Mouse (Mus musculus): ENCODE measurements at regions not wholly inside any gene's neighbourhood (a gene's known extent, or its start where the extent isn't known, plus 50 kb on each side); places are given as distances from the start of the nearest gene placed in this dataset.
A peak's percentile ranks its signal among the peaks of the same experiment; 100 is the strongest.

GRCm38 (mm10) chr11:113016801-113017715, 235.0 kb downstream of the Sox9 start:
- peak; percentile 53 to 77 for DNase-seq (ENCODE audit: low spot score in 2 of 2)

GRCm38 (mm10) chr11:113021533-113021932, 239.5 kb downstream of the Sox9 start:
- no peak for DNase-seq (ENCODE audit: low spot score in 2 of 2)

- peak in 1 of 2 experiments; percentile 29 for DNase-seq (ENCODE audit: low spot score in 2 of 2)
Observed at GRCm38 (mm10) chr11:113026994-113027393, 245.0 kb downstream of the Sox9 start.

GRCm38 (mm10) chr11:113028235-113028919, 246.4 kb downstream of the Sox9 start:
- DNase-seq (ENCODE audit: low spot score in 2 of 2) = no peak

GRCm38 (mm10) chr11:113031405-113031804, 249.4 kb downstream of the Sox9 start:
- no peak for DNase-seq (ENCODE audit: low spot score in 2 of 2)

GRCm38 (mm10) chr11:113032487-113033228, 250.6 kb downstream of the Sox9 start:
- no peak for DNase-seq (ENCODE audit: low spot score in 2 of 2)

- no peak for DNase-seq (ENCODE audit: low spot score in 2 of 2)
Observed at GRCm38 (mm10) chr11:113034911-113035310, 252.9 kb downstream of the Sox9 start.

GRCm38 (mm10) chr11:113037736-113038135, 255.7 kb downstream of the Sox9 start:
- no peak for DNase-seq (ENCODE audit: low spot score in 2 of 2)

- DNase-seq (ENCODE audit: low spot score in 2 of 2) = no peak
Observed at GRCm38 (mm10) chr11:113042710-113043109, 260.7 kb downstream of the Sox9 start.

- DNase-seq (ENCODE audit: low spot score in 2 of 2) = peak; percentile 72 to 86
Observed at GRCm38 (mm10) chr11:113046200-113047051, 264.4 kb downstream of the Sox9 start.

GRCm38 (mm10) chr11:113048158-113048557, 266.1 kb downstream of the Sox9 start:
- DNase-seq (ENCODE audit: low spot score in 2 of 2) = peak in 1 of 2 experiments; percentile 33

- no peak for DNase-seq (ENCODE audit: low spot score in 2 of 2)
Observed at GRCm38 (mm10) chr11:113049593-113049992, 267.6 kb downstream of the Sox9 start.

GRCm38 (mm10) chr11:113052536-113052935, 270.5 kb downstream of the Sox9 start:
- DNase-seq (ENCODE audit: low spot score in 2 of 2) = no peak

GRCm38 (mm10) chr11:113056042-113056632, 274.1 kb downstream of the Sox9 start:
- no peak for DNase-seq (ENCODE audit: low spot score in 2 of 2)

- DNase-seq (ENCODE audit: low spot score in 2 of 2) = peak; percentile 55 to 61
Observed at GRCm38 (mm10) chr11:113056824-113057223, 274.8 kb downstream of the Sox9 start.

- DNase-seq (ENCODE audit: low spot score in 2 of 2) = no peak
Observed at GRCm38 (mm10) chr11:113070365-113070764, 288.3 kb downstream of the Sox9 start.

- no peak for DNase-seq (ENCODE audit: low spot score in 2 of 2)
Observed at GRCm38 (mm10) chr11:113071942-113072341, 289.9 kb downstream of the Sox9 start.

- DNase-seq (ENCODE audit: low spot score in 2 of 2) = no peak
Observed at GRCm38 (mm10) chr11:113074328-113074727, 292.3 kb downstream of the Sox9 start.

GRCm38 (mm10) chr11:113076371-113076770, 294.3 kb downstream of the Sox9 start:
- DNase-seq (ENCODE audit: low spot score in 2 of 2) = no peak

GRCm38 (mm10) chr11:113080311-113080710, 298.3 kb downstream of the Sox9 start:
- no peak for DNase-seq (ENCODE audit: low spot score in 2 of 2)
